Mouse (Mus musculus) cerebellum, postnatal 4 days (tissue): ENCODE measurements at regions not wholly inside any gene's neighbourhood (a gene's known extent, or its start where the extent isn't known, plus 50 kb on each side); places are given as distances from the start of the nearest gene placed in this dataset.

ENCODE experiments used
- DNase-seq, 2 experiments: peaks; one replicate each; pipeline ENCODE4 v3.0.0; 2022; ENCODE audit warnings: low spot score in 2 of 2, mixed read lengths in 1 of 2

- no peak for DNase-seq
Observed at GRCm38 (mm10) chr4:69197577-69197976, 243.4 kb upstream of the Brinp1 start.

- no peak for DNase-seq
Observed at GRCm38 (mm10) chr4:69196094-69196493, 241.9 kb upstream of the Brinp1 start.

- peak; percentile 53 to 80 for DNase-seq
Observed at GRCm38 (mm10) chr4:69195645-69196044, 241.4 kb upstream of the Brinp1 start.
